Mouse (Mus musculus) brain, embryonic 14.5 days (tissue): ENCODE data around the gene Atxn7l3b.

ENCODE experiments used
- CTCF ChIP-seq: fragments of 200-500 bp; IDR thresholded peaks from 2 replicates; pipeline ENCODE4 v1.5.1; 2012; ENCODE audit warnings: inconsistent platforms, mild to moderate bottlenecking, moderate library complexity, borderline replicate concordance; ENCODE audit not compliant: insufficient read depth, insufficient read length; ENCODE audit errors: extremely low read depth
- POLR2A ChIP-seq: fragments of 200-500 bp; IDR thresholded peaks from 2 replicates; pipeline ENCODE4 v1.6.1; 2012; ENCODE audit warnings: mild to moderate bottlenecking, inconsistent platforms, borderline replicate concordance; ENCODE audit not compliant: poor library complexity, insufficient read depth, insufficient read length, severe bottlenecking; ENCODE audit errors: extremely low read depth

GRCm38 (mm10) chr10:112884064-112884463 is 44.7 kb downstream of the Atxn7l3b start:
- no peak for TF ChIP-seq CTCF
- TF ChIP-seq POLR2A, result no peak
